Mouse (Mus musculus) skeletal muscle tissue, postnatal 0 days (tissue): ENCODE data around the gene Snrpn. TPM values are rescaled to one million over a fixed set of nuclear protein-coding genes. Genes with fewer than 3 reads are reported as not detected.

Experiments used
- polyA plus RNA-seq: library from polyadenylated mRNA; unstranded; fragments of >200 nt; fragmentation: Nextera tagmentation; extraction: Ambion mirVana; gene quantifications from 2 replicates; pipeline ENCODE4 v1.2.1, GENCODE M21; 2015

Gene Snrpn
- polyA plus RNA-seq = 14.1 and 16.7 TPM in 2 replicates

GRCm38 (mm10) chr7:60139742-60140480, at the start of gene Snrpn:
TSS of gene Snrpn (minus strand) at chr7:60140219.

GRCm38 (mm10) chr7:60004606-60005330, 135.3 kb downstream of the Snrpn start, which contains the start of the genes Snurf and Gm38393:
TSS of gene Snurf (minus strand) at chr7:60005049.
TSS of gene Gm38393 (minus strand) at chr7:60005064.

Other genes with a start within 250 kb of the Snrpn start
- 9.6 and 11.1 TPM in 2 replicates for gene Snurf, start 135.2 kb downstream of the Snrpn start, polyA plus RNA-seq
- gene Gm38393, start 135.2 kb downstream of the Snrpn start, polyA plus RNA-seq = 0.04 and 0.27 TPM in 2 replicates